Mouse (Mus musculus) intestine, postnatal 0 days (tissue): ENCODE results near the gene Spata31d1a. TPM values are rescaled to one million over a fixed set of nuclear protein-coding genes. Genes with fewer than 3 reads are reported as not detected.
"Not testable (repeated sequence)": the region's sequence is repeated elsewhere in the genome, so short reads cannot be mapped to it uniquely, and the experiment has no call there.

Source experiments
- ATAC-seq: fragments of 200-750 bp; cut with Nextera tagmentation; 2 replicates; pipeline ENCODE4 v1.8.0; 2017; ENCODE audit warnings: mild to moderate bottlenecking, moderate TSS enrichment, moderate library complexity
- H3K27ac ChIP-seq: fragments of 300-500 bp; sonication (generic); 2 replicates; pipeline ENCODE4 v1.5.1; 2014; ENCODE audit warnings: mild to moderate bottlenecking, low read depth, low read length, moderate library complexity
- H3K27me3 ChIP-seq: fragments of 300-500 bp; sonication (generic); replicated peaks from 2 replicates; pipeline ENCODE4 v1.6.1; 2014; ENCODE audit warnings: low read length, mixed read lengths; ENCODE audit not compliant: control insufficient read depth, insufficient read depth
- H3K36me3 ChIP-seq: fragments of 300-500 bp; sonication (generic); 2 replicates; pipeline ENCODE4 v1.6.1; 2014; ENCODE audit warnings: mild to moderate bottlenecking, moderate library complexity; ENCODE audit not compliant: control insufficient read depth, insufficient read depth
- H3K4me1 ChIP-seq: fragments of 300-500 bp; sonication (generic); replicated peaks from 2 replicates; pipeline ENCODE4 v1.6.1; 2014; ENCODE audit warnings: antibody characterized with exemption, low read length, mixed read lengths; ENCODE audit not compliant: control insufficient read depth, insufficient read depth
- H3K4me2 ChIP-seq: fragments of 300-500 bp; sonication (generic); replicated peaks from 2 replicates; pipeline ENCODE4 v1.6.1; 2014; ENCODE audit warnings: low read depth, mild to moderate bottlenecking, moderate library complexity
- H3K4me3 ChIP-seq: fragments of 300-500 bp; sonication (generic); 2 replicates; pipeline ENCODE4 v1.5.1; 2014; ENCODE audit warnings: low read depth, low read length
- H3K9ac ChIP-seq: fragments of 300-500 bp; sonication (generic); 2 replicates; pipeline ENCODE4 v1.6.1; 2014; ENCODE audit warnings: mild to moderate bottlenecking, low read depth, low read length
- H3K9me3 ChIP-seq: fragments of 300-500 bp; sonication (generic); 2 replicates; pipeline ENCODE4 v1.6.1; 2016; ENCODE audit warnings: mixed run types; ENCODE audit not compliant: control insufficient read depth
- CTCF ChIP-seq: sonication (generic); IDR thresholded peaks from 2 replicates; pipeline ENCODE4 v1.5.1; 2016; ENCODE audit warnings: low read depth, mild to moderate bottlenecking, control low read depth, antibody characterized with exemption, moderate library complexity
- WGBS: fragments of 180-500 bp; shearing (Covaris S2); extraction: QIAGEN DNeasy Blood & Tissue Kit; methylation state at CpG from one replicate; pipeline ENCODE4 v1.1.7; 2014; 5-methylcytosine and 5-hydroxymethylcytosine counted together
- polyA plus RNA-seq: library from polyadenylated mRNA; unstranded; fragments of >200 nt; fragmentation: Nextera tagmentation; extraction: Ambion mirVana; gene quantifications from 2 replicates; pipeline ENCODE4 v1.2.1, GENCODE M21; 2015

Spata31d1a gene
- polyA plus RNA-seq, 1 experiment from 2014 or later: not detected

- peak; percentile 98 for TF ChIP-seq CTCF
- no peaks in the 10 kb centered on the region for H3K36me3 ChIP-seq
- no peak overlapping the region for H3K27ac ChIP-seq
- H3K4me2 ChIP-seq: no peak overlapping the region
- no peak overlapping the region for H3K4me3 ChIP-seq
- H3K9me3 ChIP-seq: no peaks in the 10 kb centered on the region
- peak; percentile 71 for ATAC-seq
- no peaks in the 10 kb centered on the region for H3K27me3 ChIP-seq
- H3K4me1 ChIP-seq: no peaks in the 10 kb centered on the region
- WGBS: 21% methylated on average over 7 of the region's 7 CpGs
- no peak overlapping the region for H3K9ac ChIP-seq
Measured at GRCm38 (mm10) chr13:59728378-59729093, 18.4 kb upstream of the Spata31d1a start.

- no peak for TF ChIP-seq CTCF
- no peak overlapping the region for H3K4me3 ChIP-seq
- ATAC-seq: no peak
- no peaks in the 10 kb centered on the region for H3K36me3 ChIP-seq
- no peak overlapping the region for H3K27ac ChIP-seq
- H3K9me3 ChIP-seq: no peaks in the 10 kb centered on the region
- H3K4me2 ChIP-seq: peak overlapping the region; percentile 21; the same call in 1 of the 2 replicates
- no peaks in the 10 kb centered on the region for H3K27me3 ChIP-seq
- H3K9ac ChIP-seq: no peak overlapping the region
- 43% methylated on average over 29 of the region's 29 CpGs for WGBS
- no peaks in the 10 kb centered on the region for H3K4me1 ChIP-seq
Measured at GRCm38 (mm10) chr13:59726139-59726867, 16.2 kb upstream of the Spata31d1a start.

- WGBS: 89% methylated on average over 1 of the region's 1 CpGs
- not testable (repeated sequence) for H3K36me3 ChIP-seq, H3K9ac ChIP-seq, H3K27ac ChIP-seq, H3K27me3 ChIP-seq, ATAC-seq, H3K4me2 ChIP-seq, H3K9me3 ChIP-seq, H3K4me3 ChIP-seq, H3K4me1 ChIP-seq
Measured at GRCm38 (mm10) chr13:59722089-59722488, 12.0 kb upstream of the Spata31d1a start.

- Histone ChIP-seq H3K27me3 (no peaks in the 10 kb centered on the region), H3K27ac (no peak overlapping the region), H3K4me3 (no peak overlapping the region), H3K4me1 (no peaks in the 10 kb centered on the region), H3K36me3 (no peaks in the 10 kb centered on the region), H3K9me3 (no peaks in the 10 kb centered on the region), H3K9ac (no peak overlapping the region), H3K4me2 (no peak overlapping the region)
- ATAC-seq: no peak
- 100% methylated on average over 1 of the region's 1 CpGs for WGBS
- no peak for TF ChIP-seq CTCF
Measured at GRCm38 (mm10) chr13:59719475-59719874, 9.3 kb upstream of the Spata31d1a start.

GRCm38 (mm10) chr13:59718857-59719440 lies 8.8 kb upstream of the Spata31d1a start:
- H3K9ac ChIP-seq, ATAC-seq, H3K4me2 ChIP-seq, H3K27ac ChIP-seq, H3K9me3 ChIP-seq, H3K27me3 ChIP-seq, H3K4me1 ChIP-seq, H3K36me3 ChIP-seq, H3K4me3 ChIP-seq: not testable (repeated sequence)
- 22% methylated on average over 6 of the region's 6 CpGs for WGBS

GRCm38 (mm10) chr13:59713710-59714109 lies 3.6 kb upstream of the Spata31d1a start:
- no peak for ATAC-seq
- no peaks in the 10 kb centered on the region for H3K4me1 ChIP-seq
- no peaks in the 10 kb centered on the region for H3K9me3 ChIP-seq
- H3K9ac ChIP-seq: no peak overlapping the region
- no peak overlapping the region for H3K27ac ChIP-seq
- no peaks in the 10 kb centered on the region for H3K27me3 ChIP-seq
- no peak overlapping the region for H3K4me3 ChIP-seq
- no peak for TF ChIP-seq CTCF
- 52% methylated on average over 3 of the region's 3 CpGs for WGBS
- no peak overlapping the region for H3K4me2 ChIP-seq
- H3K36me3 ChIP-seq: no peaks in the 10 kb centered on the region

- 49% methylated on average over 3 of the region's 3 CpGs for WGBS
- H3K9ac ChIP-seq, H3K27me3 ChIP-seq, H3K4me2 ChIP-seq, ATAC-seq, H3K9me3 ChIP-seq, H3K36me3 ChIP-seq, H3K4me1 ChIP-seq, H3K27ac ChIP-seq, H3K4me3 ChIP-seq: not testable (repeated sequence)
Measured at GRCm38 (mm10) chr13:59711984-59712383, 1.9 kb upstream of the Spata31d1a start, which contains the start of gene Spata31d1b. Spata31d1b (plus strand) TSS chr13:59712284.
